Mouse (Mus musculus): ENCODE measurements at regions not wholly inside any gene's neighbourhood (a gene's known extent, or its start where the extent isn't known, plus 50 kb on each side); places are given as distances from the start of the nearest gene placed in this dataset.

DNA sequence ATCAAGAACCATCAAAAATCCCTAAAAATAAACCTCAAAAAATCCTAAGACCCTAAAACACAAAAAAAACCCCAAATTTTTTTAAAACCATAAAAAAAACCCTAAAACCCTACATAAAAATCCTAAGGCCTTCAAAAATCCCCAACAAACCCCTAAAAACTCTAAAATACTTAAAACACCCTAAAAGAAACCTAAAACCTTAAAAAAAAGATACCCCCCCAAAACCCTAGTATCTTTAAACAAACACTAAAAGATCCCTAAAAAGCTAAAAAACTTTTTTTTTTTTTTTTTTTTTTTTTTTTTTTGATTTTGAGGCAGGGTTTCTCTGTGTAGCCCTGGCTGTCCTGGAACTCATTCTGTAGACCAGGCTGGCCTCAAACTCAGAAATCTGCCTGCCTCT, 2585.8 kb downstream of the Gm37988 start:
- no peak for TF ChIP-seq CTCF (IDR thresholded peaks at IDR 0.05; ENCODE audit: extremely low read depth, insufficient read depth, low read length)
- no peak for TF ChIP-seq POLR2A (IDR thresholded peaks at IDR 0.05; ENCODE audit: extremely low read depth, insufficient read depth, low read length)

Measured in cortical plate, adult 2 months (tissue).